Mouse (Mus musculus): ENCODE measurements around the gene Asgr1. TPM values are rescaled to one million over a fixed set of nuclear protein-coding genes. Genes with fewer than 3 reads are reported as not detected.
"Not testable (repeated sequence)": the region's sequence is repeated elsewhere in the genome, so short reads cannot be mapped to it uniquely, and the experiment has no call there.

The Asgr1 gene
- not detected in 2 replicates for total RNA-seq (2014; fragmentation: Nextera tagmentation)
- total RNA-seq (2017), result not detected in 2 replicates

- no peak for ATAC-seq (replicated peaks; ENCODE audit: poor library complexity, severe bottlenecking)
Measured at GRCm38 (mm10) chr11:70053898-70054570, at the start of gene Asgr1. Gene Asgr1 (plus strand): TSS chr11:70054085.

- peak; percentile 26 for ATAC-seq (replicated peaks; ENCODE audit: poor library complexity, severe bottlenecking)
Measured at GRCm38 (mm10) chr11:70005521-70005920, 48.4 kb upstream of the Asgr1 start.

GRCm38 (mm10) chr11:70010033-70010432, 43.9 kb upstream of the Asgr1 start:
- ATAC-seq (replicated peaks; ENCODE audit: poor library complexity, severe bottlenecking), result no peak

GRCm38 (mm10) chr11:70010548-70010947, 43.3 kb upstream of the Asgr1 start:
- ATAC-seq (replicated peaks; ENCODE audit: poor library complexity, severe bottlenecking), result no peak

GRCm38 (mm10) chr11:70010961-70011360, 42.9 kb upstream of the Asgr1 start:
- no peak for ATAC-seq (replicated peaks; ENCODE audit: poor library complexity, severe bottlenecking)

- no peak for ATAC-seq (replicated peaks; ENCODE audit: poor library complexity, severe bottlenecking)
Measured at GRCm38 (mm10) chr11:70012931-70013330, 41.0 kb upstream of the Asgr1 start.

- ATAC-seq (replicated peaks; ENCODE audit: poor library complexity, severe bottlenecking), result no peak
Measured at GRCm38 (mm10) chr11:70013408-70013807, 40.5 kb upstream of the Asgr1 start.

- no peak for ATAC-seq (replicated peaks; ENCODE audit: poor library complexity, severe bottlenecking)
Measured at GRCm38 (mm10) chr11:70014051-70014450, 39.8 kb upstream of the Asgr1 start.

- peak; percentile 83 for ATAC-seq (replicated peaks; ENCODE audit: poor library complexity, severe bottlenecking)
Measured at GRCm38 (mm10) chr11:70014880-70015558, 38.9 kb upstream of the Asgr1 start, which contains the start of gene Acadvl. Gene Acadvl (minus strand): TSS chr11:70015411.

GRCm38 (mm10) chr11:70015677-70016076, 38.2 kb upstream of the Asgr1 start:
- ATAC-seq (replicated peaks; ENCODE audit: poor library complexity, severe bottlenecking), result no peak

- not testable (repeated sequence) for ATAC-seq (replicated peaks; ENCODE audit: poor library complexity, severe bottlenecking)
Measured at GRCm38 (mm10) chr11:70016177-70016576, 37.7 kb upstream of the Asgr1 start.

- no peak for ATAC-seq (replicated peaks; ENCODE audit: poor library complexity, severe bottlenecking)
Measured at GRCm38 (mm10) chr11:70016669-70017068, 37.2 kb upstream of the Asgr1 start, which contains the start of gene Dlg4. Gene Dlg4 (plus strand): TSS chr11:70016942.

- ATAC-seq (replicated peaks; ENCODE audit: poor library complexity, severe bottlenecking), result no peak
Measured at GRCm38 (mm10) chr11:70017199-70017767, 36.6 kb upstream of the Asgr1 start.

- no peak for ATAC-seq (replicated peaks; ENCODE audit: poor library complexity, severe bottlenecking)
Measured at GRCm38 (mm10) chr11:70018131-70018990, 35.5 kb upstream of the Asgr1 start.

GRCm38 (mm10) chr11:70019495-70020021, 34.3 kb upstream of the Asgr1 start:
- ATAC-seq (replicated peaks; ENCODE audit: poor library complexity, severe bottlenecking), result no peak

GRCm38 (mm10) chr11:70020022-70020631, 33.8 kb upstream of the Asgr1 start:
- no peak for ATAC-seq (replicated peaks; ENCODE audit: poor library complexity, severe bottlenecking)

- peak; percentile 72 for ATAC-seq (replicated peaks; ENCODE audit: poor library complexity, severe bottlenecking)
Measured at GRCm38 (mm10) chr11:70020731-70021263, 33.1 kb upstream of the Asgr1 start.

GRCm38 (mm10) chr11:70021264-70022132, 32.4 kb upstream of the Asgr1 start:
- ATAC-seq (replicated peaks; ENCODE audit: poor library complexity, severe bottlenecking), result peak; percentile 82

Measured in granulocyte monocyte progenitor cell, adult 5-6 weeks (primary cell).